Mouse (Mus musculus): Measurements from ENCODE around the gene Lfng. TPM values are rescaled to one million over a fixed set of nuclear protein-coding genes. Genes with fewer than 3 reads are reported as not detected.

Gene Lfng
- total RNA-seq, 2 experiments from 2014 or later: 2.9 to 4.4 TPM

DNA sequence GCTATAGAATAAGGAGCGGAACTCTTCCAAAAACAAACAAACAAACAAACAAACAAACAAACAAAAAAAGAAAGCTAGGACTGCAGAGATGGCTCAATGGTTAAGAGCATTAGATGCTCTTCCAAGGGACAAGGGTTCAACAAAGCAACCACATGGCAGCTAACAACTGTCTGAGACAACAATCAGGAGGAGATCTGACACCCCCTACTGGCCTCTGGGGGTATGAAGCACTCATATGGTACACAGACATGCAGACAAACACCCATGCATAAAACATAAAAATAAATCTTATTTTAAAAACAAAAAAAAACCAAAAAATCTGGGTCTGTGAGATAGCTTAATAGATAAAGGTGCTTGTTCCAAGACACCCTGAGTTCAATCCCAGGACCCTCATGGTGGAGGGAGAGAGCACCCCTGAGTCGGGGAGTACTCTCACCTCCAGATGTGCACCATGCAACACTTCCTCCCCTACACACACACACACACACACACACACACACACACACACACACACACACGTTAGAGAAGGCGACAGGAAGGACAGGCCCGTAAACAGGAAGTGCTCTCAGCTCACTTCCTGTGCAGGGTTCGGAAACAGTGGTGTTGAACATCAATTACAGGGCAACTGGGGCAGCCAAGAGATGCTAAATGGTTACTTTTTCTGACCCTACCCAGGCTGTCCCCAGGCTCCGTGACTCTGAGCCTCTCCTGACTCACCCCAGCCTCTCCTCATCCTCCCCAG is 29.4 kb downstream of the Lfng start:
- no peak for ATAC-seq (replicated peaks; ENCODE audit: low FRiP score, poor library complexity, severe bottlenecking)

GRCm38 (mm10) chr5:140637058-140637410 is 29.9 kb downstream of the Lfng start:
- ATAC-seq (replicated peaks; ENCODE audit: low FRiP score, poor library complexity, severe bottlenecking): no peak

- no peak for ATAC-seq (replicated peaks; ENCODE audit: low FRiP score, poor library complexity, severe bottlenecking)
These were observed 30.9 kb downstream of the Lfng start for GRCm38 (mm10) chr5:140637989-140638388.

DNA sequence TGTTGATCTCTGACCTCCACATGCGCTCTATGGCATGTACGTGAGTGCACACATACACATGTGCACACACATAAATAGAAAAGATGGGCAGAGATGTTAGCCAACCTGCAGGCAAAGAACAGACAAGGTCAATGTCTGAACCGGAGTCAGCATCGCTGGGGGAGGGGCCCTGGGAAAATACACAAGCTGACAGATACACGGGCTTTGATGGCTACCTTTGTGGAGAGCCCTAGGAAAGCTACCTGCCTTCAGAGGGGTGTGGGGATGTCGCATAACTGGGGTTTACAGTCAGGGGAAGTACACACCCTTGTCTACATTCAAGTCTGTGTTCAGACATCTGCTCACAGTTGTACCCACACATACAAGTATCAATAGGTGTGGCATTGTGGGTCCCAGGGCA is 31.4 kb downstream of the Lfng start:
- ATAC-seq (replicated peaks; ENCODE audit: low FRiP score, poor library complexity, severe bottlenecking): no peak

GRCm38 (mm10) chr5:140639312-140639711 is 32.2 kb downstream of the Lfng start:
- ATAC-seq (replicated peaks; ENCODE audit: low FRiP score, poor library complexity, severe bottlenecking): no peak

DNA sequence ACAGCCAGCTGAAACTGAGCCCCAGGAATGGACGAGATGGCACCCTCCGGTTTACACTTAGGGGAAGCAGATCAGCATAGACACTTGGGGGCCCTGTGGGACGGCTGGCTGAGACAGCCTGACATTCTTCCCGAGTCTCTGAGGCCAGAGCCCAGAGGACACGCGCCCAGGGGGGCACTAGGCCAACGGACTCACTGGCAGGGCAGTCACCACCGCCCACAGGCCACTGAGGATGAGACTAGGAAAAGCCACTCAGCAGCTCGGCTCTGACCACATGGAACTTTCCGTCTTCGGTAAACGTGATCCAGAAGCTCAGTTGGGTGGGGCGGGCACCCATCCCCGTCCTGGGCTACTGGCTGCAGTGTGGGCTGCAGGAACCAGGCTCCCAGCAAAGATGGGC is 32.8 kb downstream of the Lfng start:
- ATAC-seq (replicated peaks; ENCODE audit: low FRiP score, poor library complexity, severe bottlenecking): no peak

GRCm38 (mm10) chr5:140640812-140641211 is 33.7 kb downstream of the Lfng start:
- ATAC-seq (replicated peaks; ENCODE audit: low FRiP score, poor library complexity, severe bottlenecking): no peak

DNA sequence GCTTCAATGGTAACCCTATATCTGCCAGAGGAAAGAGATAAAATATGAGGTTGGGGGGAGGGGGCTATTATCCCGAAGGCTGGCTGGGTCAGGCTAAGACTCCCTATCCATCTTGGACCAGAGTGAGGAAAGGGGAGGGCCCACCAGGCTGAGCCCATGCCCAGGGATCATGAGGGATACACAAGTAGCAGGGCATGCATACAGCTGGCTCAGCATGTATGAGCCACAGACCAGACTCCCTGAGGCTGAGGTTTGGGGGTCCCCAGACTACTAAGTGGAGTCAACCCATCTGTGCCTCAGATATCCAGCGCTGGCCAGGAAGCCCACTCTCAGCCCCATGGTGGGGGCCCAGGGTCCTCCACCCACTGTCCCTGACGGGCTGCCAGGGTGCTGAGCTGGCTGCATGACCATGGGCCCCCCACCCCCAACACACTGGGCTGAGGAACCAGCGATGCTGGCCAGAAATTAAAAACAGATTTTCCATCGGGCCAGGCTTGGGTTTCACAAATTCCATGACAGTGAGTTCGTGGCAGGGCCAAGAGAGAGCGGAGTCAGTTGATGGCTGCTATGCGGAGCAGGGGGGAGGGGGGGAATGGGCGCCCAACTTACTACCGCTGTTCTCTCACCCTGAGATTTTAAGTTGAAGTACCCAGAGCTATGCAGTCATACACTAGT is 34.3 kb downstream of the Lfng start:
- no peak for ATAC-seq (replicated peaks; ENCODE audit: low FRiP score, poor library complexity, severe bottlenecking)

DNA sequence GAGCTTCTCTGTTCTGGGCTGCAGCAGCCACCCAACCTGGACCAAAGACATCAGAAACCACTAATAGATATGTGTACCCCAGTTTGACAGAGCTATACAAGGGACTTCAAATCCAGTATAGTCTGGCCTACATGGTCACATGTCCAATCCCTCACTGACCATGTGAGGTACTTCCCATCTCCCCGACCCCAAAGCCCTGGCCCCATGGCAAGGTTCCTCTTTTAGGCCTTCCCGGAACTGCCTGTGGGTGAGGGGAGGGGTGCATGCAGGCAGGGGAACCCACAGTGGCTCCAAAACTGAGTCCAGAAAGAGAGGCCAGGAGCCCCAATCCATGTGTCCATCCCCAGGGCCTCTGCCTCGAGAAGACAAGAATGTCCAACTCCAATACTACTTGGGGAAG is 35.0 kb downstream of the Lfng start:
- no peak for ATAC-seq (replicated peaks; ENCODE audit: low FRiP score, poor library complexity, severe bottlenecking)

DNA sequence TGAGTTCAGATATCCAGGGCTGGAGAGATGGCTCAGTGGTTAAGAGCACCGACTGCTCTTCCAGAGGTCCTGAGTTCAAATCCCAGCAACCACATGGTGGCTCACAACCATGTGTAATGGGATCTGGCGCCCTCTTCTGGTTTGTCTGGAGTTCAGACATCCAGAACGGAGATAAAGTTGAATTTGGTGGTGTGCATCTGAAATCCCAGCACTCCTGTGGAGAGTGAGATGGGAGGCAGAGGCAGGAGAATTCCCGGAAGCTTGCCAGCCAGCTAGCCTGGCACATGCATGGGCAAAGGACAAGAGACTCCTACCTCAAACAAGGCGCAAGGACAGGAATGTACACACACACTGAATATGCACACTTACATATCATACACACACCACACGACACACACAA is 37.1 kb downstream of the Lfng start:
- no peak for ATAC-seq (replicated peaks; ENCODE audit: low FRiP score, poor library complexity, severe bottlenecking)

DNA sequence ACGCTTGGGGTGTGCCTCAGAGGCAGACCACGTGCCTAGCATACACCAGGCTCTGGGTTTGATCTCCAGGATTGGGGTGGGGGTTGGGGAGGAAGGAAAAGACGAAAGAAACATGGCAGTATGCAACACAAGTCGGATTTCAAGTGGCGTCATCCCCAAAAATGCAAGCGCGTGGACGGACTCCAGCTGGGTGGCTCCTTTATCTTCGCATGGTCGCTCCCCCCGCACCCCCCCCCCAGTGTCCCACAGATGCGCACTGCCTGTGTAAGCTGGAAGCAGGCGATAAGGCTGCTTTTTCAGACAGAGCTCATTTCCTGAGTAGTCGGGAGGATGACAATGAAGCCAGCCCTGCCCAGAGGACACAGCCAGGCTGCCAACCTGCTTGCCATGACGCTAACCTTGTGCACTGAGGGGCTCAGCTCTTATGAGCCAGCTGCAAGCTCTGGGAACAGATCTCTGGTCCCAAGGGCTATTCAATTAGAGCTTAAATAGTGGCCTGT is 37.6 kb downstream of the Lfng start:
- peak; percentile 43 for ATAC-seq (replicated peaks; ENCODE audit: low FRiP score, poor library complexity, severe bottlenecking)

- ATAC-seq (replicated peaks; ENCODE audit: low FRiP score, poor library complexity, severe bottlenecking): no peak
These were observed 38.3 kb downstream of the Lfng start for GRCm38 (mm10) chr5:140645454-140645853.

DNA sequence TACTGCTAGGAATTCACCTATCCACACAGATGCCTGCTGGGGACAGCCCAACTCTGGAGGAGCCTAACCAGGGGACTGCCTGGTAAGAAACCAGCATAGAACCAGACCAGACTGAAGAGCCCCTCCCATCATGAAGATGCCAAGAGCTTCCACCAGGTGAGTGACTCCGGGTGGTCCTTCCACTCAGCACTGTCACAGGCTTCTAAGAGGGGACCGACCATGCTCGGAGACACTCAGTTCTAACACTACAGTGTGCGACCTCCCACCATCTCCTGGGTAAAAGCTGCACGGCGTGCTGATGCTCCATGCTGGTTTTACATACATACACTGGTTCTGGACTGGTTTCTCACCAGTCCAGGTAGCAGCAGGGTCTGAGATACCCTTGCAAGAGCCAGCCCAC is 39.1 kb downstream of the Lfng start:
- no peak for ATAC-seq (replicated peaks; ENCODE audit: low FRiP score, poor library complexity, severe bottlenecking)

- no peak for ATAC-seq (replicated peaks; ENCODE audit: low FRiP score, poor library complexity, severe bottlenecking)
These were observed 40.1 kb downstream of the Lfng start for GRCm38 (mm10) chr5:140647031-140647760.

- no peak for ATAC-seq (replicated peaks; ENCODE audit: low FRiP score, poor library complexity, severe bottlenecking)
These were observed 40.9 kb downstream of the Lfng start for GRCm38 (mm10) chr5:140647821-140648518.

GRCm38 (mm10) chr5:140648519-140649100 is 41.5 kb downstream of the Lfng start, which contains the start of gene Ttyh3:
Gene Ttyh3, minus strand, starts transcription at chr5:140649031.
- no peak for ATAC-seq (replicated peaks; ENCODE audit: low FRiP score, poor library complexity, severe bottlenecking)

- ATAC-seq (replicated peaks; ENCODE audit: low FRiP score, poor library complexity, severe bottlenecking): peak; percentile 88
These were observed 42.1 kb downstream of the Lfng start for GRCm38 (mm10) chr5:140649101-140649667.

GRCm38 (mm10) chr5:140649881-140650414 is 42.8 kb downstream of the Lfng start:
- ATAC-seq (replicated peaks; ENCODE audit: low FRiP score, poor library complexity, severe bottlenecking): no peak

DNA sequence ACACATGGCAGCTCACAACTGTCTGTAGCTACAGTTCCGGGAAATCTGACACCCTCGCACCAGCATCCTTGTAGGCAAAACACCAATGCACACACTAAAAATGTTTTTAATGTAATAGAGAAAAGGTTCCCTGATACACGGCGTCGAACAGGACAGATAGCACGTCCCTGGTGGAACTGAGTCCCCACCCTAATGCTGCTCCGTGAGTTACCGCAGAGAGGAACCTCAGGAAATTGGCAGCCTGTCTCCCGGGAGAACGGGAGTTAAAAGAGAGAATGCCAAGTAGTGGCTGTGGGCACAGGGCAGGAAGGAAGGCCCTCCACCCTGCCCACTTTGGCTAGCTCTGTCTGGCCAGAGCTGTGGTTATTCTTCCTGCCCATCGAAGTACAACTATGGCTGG is 44.1 kb downstream of the Lfng start:
- ATAC-seq (replicated peaks; ENCODE audit: low FRiP score, poor library complexity, severe bottlenecking): no peak

All from erythroblast, adult 5-6 weeks (primary cell).